Mouse (Mus musculus): ENCODE data around the gene Mki67. TPM values are rescaled to one million over a fixed set of nuclear protein-coding genes. Genes with fewer than 3 reads are reported as not detected.

The Mki67 gene
- polyA plus RNA-seq, 1 experiment from 2014 or later: 59.4 TPM

DNA sequence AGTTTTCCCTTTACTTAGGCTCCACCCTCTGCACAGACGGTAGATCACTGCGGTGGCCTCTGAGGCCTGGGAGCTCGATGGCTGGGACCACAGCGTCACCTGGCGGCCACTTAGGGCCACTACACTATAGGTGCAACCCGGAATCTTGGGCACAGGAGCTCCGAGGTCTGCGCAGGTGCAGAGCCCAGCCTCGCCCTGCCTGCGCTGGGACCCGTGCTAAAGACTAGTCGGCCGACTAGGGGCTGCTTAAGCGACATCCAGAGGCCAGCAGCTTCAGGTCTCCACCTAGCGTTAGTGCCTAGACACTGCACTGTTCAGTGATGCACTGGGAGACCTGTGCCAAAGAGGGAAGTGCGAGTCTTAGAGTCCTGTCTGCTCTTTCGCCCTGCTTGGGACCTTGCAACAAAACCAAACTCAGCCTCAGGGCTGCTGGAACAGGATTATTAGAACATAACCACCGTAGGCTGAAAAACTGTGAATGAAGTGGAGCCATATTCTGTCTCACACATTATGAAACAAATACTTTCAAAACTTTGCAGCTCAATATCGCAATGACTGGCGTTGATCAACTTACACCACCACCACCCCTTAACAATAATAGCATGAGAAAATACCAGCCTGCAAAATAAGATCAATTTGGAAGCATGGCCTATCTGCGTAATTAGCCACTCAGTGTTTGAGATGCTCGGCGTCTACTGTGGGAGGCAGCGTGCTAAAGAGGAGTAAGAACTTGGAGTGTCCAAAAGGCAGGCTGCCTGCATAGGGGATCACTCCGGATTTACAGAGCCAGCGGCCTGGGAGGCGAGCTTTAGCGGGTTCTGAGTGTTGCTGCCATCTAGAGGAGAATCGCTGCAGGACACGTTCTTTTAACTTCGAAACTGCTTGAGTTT lies 19.8 kb upstream of the Mki67 start:
- Histone ChIP-seq H3K4me3 (peak overlapping the region; percentile 22), H3K27me3 (no peaks in the 10 kb centered on the region), H3K27ac (peak overlapping the region; percentile 67), H3K9ac (0 out of 2 replicates have a peak overlapping the region, but pooled peaks have one; percentile 10), H3K9me3 (no peaks in the 10 kb centered on the region), H3K4me2 (peak overlapping the region; percentile 52), H3K4me1 (peaks cover 15% of the 10 kb centered on the region), H3K36me3 (no peaks in the 10 kb centered on the region)
- peak; percentile 96 for ATAC-seq (ENCODE audit: borderline replicate concordance, extremely low read depth, low FRiP score, low TSS enrichment)
- 18% methylated on average over 31 of the region's 31 CpGs for WGBS

DNA sequence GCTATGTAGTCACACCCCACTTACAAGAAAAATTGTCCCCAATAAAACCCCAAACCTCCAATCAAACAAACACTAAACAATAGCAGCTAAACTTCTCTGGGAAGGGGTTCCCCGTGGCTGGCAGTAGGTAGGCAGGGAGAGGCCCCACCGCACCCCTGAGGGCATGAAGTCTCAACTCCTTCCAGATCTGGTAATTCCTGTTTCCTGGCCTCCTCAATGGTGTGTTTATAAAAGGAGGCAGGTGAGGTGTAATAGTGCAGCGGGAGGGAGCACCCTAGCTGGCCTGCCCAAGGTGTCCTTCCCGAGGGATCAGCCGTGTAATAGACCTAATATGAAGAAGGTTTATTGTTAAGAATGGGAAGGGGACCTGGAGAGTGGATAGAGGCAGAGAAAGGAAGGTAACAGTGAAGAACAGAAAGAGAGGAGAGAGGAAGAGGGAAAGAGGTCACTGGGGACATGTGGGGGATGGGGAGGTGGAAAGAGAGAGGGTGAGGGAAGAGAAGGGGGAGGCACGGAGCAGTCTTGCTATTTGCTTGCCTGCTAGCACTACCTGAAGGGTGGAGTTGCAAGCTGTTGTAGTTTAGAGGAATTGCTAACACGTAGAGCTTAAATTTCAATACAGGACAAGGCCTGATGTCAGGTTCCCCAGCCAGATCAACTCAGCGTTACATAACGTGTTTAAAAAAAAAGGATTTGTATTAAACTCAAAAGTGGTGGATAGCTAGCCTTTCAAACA lies 18.9 kb upstream of the Mki67 start:
- H3K4me2 ChIP-seq: peak overlapping the region; percentile 52
- H3K27me3 ChIP-seq: no peaks in the 10 kb centered on the region
- H3K27ac ChIP-seq: peak overlapping the region; percentile 67
- H3K36me3 ChIP-seq: no peaks in the 10 kb centered on the region
- H3K4me1 ChIP-seq: peaks cover 15% of the 10 kb centered on the region
- H3K9me3 ChIP-seq: no peaks in the 10 kb centered on the region
- H3K4me3 ChIP-seq: no peak overlapping the region
- 56% methylated on average over 9 of the region's 9 CpGs for WGBS
- ATAC-seq (ENCODE audit: borderline replicate concordance, extremely low read depth, low FRiP score, low TSS enrichment): 0 out of 2 replicates have a peak, but pooled peaks have one; percentile 46
- H3K9ac ChIP-seq: no peak overlapping the region

DNA sequence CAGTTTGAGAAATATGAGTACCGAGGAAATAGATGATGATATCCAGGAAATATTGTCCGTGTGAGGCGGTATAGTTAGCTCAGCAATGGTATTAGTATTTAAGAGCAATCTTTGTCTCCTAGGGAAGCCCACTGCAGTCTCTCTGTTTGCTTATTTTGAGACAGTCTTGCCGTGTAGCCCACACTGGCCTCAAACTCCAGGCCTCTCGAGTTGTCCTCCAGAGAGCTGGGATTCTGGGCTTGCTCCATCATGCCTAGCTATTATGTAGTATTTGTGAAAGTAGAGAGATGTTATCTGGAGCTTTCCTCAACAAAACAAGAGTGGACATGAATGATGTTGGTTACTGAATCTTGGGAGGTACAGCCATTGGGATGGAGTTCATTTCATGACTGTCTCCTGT lies 18.2 kb upstream of the Mki67 start:
- Histone ChIP-seq H3K4me1 (peaks cover 15% of the 10 kb centered on the region), H3K9me3 (no peaks in the 10 kb centered on the region), H3K36me3 (no peaks in the 10 kb centered on the region), H3K4me3 (no peak overlapping the region), H3K27me3 (no peaks in the 10 kb centered on the region), H3K27ac (no peak overlapping the region), H3K4me2 (no peak overlapping the region), H3K9ac (no peak overlapping the region)
- ATAC-seq (ENCODE audit: borderline replicate concordance, extremely low read depth, low FRiP score, low TSS enrichment): no peak
- WGBS: 82% methylated on average over 5 of the region's 5 CpGs

DNA sequence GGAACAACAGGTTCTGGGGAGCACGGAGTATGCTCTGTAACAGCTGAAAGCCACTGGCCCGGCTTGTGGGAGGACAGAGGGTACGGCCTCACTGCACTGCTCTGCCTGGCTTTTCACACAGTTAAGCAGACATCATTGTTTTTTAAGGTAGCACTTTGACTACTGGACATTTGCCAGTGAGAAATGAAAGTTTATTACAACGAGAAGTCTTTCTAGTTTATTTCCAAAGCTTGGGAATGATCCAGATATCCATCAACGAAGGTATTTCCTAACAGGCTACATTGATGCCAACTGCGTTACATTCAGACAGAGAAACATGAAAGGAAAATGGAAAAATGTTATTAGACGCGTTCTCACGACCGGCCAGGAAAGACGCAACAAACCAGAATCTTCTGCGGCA lies 11.9 kb upstream of the Mki67 start:
- Histone ChIP-seq H3K36me3 (no peaks in the 10 kb centered on the region), H3K27me3 (no peaks in the 10 kb centered on the region), H3K9ac (no peak overlapping the region), H3K9me3 (no peaks in the 10 kb centered on the region), H3K4me1 (peaks cover 17% of the 10 kb centered on the region), H3K4me3 (no peak overlapping the region), H3K4me2 (no peak overlapping the region), H3K27ac (no peak overlapping the region)
- WGBS: 75% methylated on average over 12 of the region's 12 CpGs
- no peak for ATAC-seq (ENCODE audit: borderline replicate concordance, extremely low read depth, low FRiP score, low TSS enrichment)

DNA sequence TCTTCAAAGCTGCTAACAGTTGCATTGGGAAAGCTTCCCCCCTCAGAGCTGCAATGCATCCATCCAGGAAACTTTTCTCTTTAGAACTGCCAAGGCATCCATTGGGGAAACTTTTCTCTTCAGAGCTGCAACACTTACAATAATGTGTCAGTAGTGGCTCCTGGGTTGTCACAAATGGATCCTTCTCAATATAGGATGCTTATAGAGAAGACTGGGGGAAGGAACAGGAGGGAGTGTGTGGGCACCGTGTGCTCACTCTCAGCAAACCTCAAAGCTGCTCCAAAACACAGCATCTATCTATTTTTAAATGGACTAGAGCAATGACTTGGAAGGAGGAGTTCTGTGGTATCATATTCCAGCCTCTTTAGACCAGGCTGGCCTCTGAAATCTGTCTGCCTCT lies 10.5 kb upstream of the Mki67 start:
- H3K36me3 ChIP-seq: no peaks in the 10 kb centered on the region
- H3K4me1 ChIP-seq: peaks cover 17% of the 10 kb centered on the region
- H3K9ac ChIP-seq: no peak overlapping the region
- H3K4me2 ChIP-seq: no peak overlapping the region
- no peaks in the 10 kb centered on the region for H3K9me3 ChIP-seq
- 77% methylated on average over 1 of the region's 1 CpGs for WGBS
- H3K27ac ChIP-seq: no peak overlapping the region
- H3K4me3 ChIP-seq: no peak overlapping the region
- H3K27me3 ChIP-seq: no peaks in the 10 kb centered on the region
- no peak for ATAC-seq (ENCODE audit: borderline replicate concordance, extremely low read depth, low FRiP score, low TSS enrichment)

DNA sequence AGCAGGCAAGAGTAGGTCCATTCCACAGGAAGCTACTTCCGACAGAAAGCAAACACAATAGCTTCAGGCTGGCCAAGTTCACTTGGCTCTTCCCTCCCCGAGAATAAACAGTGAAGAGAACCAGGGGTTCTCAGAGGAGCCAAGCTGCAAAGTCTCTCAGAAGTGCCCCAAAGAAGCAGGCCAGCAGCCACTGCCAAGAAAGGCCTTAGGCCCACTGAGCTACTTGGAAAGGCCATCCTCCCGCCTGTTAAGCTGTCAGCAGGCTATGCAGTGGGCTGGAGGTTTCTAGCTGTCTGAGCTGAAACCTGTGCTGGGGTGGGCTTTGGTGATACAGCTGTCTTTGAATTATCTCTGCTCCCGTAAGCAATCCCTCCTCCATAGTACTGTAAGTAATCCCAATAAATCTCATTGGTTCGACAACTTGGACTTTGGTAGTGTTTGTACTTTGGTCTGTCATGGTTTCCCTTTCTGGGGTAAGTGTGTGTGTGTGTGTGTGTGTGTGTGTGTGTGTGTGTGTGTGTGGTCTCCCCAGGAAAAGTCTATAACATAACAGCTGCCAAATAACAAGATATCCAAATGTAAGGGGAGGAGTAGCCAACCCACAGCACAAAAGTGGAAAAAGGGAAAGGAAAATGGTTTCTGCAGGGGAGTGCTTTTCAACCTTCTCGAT lies 7.6 kb upstream of the Mki67 start:
- no peak overlapping the region for H3K4me3 ChIP-seq
- peak; percentile 53; the same call in 1 of the 2 replicates for ATAC-seq (ENCODE audit: borderline replicate concordance, extremely low read depth, low FRiP score, low TSS enrichment)
- 26% methylated on average over 6 of the region's 6 CpGs for WGBS
- no peaks in the 10 kb centered on the region for H3K27me3 ChIP-seq
- H3K9ac ChIP-seq: peak overlapping the region; percentile 21; the same call in 1 of the 2 replicates
- no peaks in the 10 kb centered on the region for H3K9me3 ChIP-seq
- H3K4me1 ChIP-seq: peaks cover 17% of the 10 kb centered on the region
- no peaks in the 10 kb centered on the region for H3K36me3 ChIP-seq
- peak overlapping the region; percentile 77 for H3K27ac ChIP-seq
- no peak overlapping the region for H3K4me2 ChIP-seq

DNA sequence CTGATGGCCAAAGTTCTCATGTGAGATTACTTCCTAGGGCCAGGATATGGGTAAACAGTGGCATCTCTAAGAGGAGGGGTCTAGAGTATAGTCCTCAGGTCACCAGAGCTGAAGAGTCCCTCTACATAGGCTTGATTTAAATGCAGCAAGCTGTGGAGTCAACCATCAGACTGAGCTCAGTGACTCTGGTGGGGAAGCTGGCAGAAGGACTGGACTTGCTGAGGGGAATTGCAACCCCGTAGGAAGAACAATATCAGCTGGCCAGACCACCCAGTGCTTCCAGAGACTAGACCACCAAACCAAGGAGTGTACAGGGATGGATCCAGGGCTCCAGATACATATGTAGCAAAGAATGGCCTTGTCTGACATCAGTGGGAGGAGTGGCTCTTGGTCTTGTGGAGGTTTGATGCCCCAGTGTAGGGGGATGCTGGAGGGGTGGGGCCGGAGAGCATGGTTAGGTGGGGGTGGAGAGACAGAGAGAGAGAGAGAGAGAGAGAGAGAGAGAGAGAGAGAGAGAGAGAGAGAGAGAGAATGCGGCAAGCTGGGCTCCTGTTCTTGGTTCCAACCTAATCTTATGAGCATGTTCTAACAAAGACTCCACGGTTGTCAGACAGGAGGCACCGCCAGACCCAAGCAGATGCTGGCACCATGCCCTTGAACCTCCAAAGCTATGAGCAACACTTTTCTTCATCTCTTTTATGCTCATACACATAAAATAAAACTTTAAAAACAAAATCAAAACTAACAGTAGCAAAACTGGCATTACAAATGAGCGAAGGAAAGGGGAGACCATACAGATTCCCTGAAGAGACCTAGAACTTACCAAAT lies 6.1 kb upstream of the Mki67 start:
- no peak overlapping the region for H3K9ac ChIP-seq

DNA sequence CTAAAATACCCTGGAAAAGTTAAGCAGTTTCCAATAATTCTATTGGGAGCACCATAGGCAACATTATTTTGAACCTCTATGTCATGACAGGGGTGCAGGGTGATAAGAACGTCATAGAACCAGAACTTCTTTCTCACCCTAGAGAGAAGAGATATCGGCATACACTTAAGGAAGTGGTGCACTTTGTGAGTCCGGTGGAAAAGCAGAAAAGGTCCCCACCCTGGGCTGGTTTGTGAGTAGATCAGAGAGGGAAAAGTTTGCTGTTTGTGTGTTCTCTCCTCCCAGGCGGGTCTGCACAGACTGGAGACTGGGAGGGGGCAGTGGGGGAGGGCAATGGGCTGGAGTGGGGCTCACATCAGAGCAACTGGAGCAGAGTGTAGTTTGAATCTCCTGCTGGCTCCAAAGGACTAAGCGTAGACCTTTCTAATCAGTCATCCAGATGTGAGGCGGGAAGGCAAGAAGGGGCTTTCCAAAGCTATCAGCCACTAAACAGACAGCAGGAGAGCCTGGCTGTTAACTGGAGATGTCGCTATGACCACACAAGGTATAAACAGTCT lies 5.4 kb upstream of the Mki67 start:
- H3K4me3 ChIP-seq: no peak overlapping the region
- H3K9me3 ChIP-seq: no peaks in the 10 kb centered on the region
- 59% methylated on average over 7 of the region's 7 CpGs for WGBS
- no peaks in the 10 kb centered on the region for H3K36me3 ChIP-seq
- no peak overlapping the region for H3K9ac ChIP-seq
- no peak overlapping the region for H3K4me2 ChIP-seq
- H3K27me3 ChIP-seq: no peaks in the 10 kb centered on the region
- peak; percentile 47; the same call in 1 of the 2 replicates for ATAC-seq (ENCODE audit: borderline replicate concordance, extremely low read depth, low FRiP score, low TSS enrichment)
- H3K27ac ChIP-seq: no peak overlapping the region
- peaks cover 25% of the 10 kb centered on the region for H3K4me1 ChIP-seq

More for the DNA sequence above, 6.1 kb upstream of the Mki67 start:
- Histone ChIP-seq H3K4me1 (peaks cover 19% of the 10 kb centered on the region), H3K36me3 (no peaks in the 10 kb centered on the region), H3K27ac (0 out of 2 replicates have a peak overlapping the region, but pooled peaks have one; percentile 37), H3K27me3 (no peaks in the 10 kb centered on the region), H3K4me2 (no peak overlapping the region), H3K9me3 (no peaks in the 10 kb centered on the region), H3K4me3 (no peak overlapping the region)
- 63% methylated on average over 6 of the region's 6 CpGs for WGBS
- ATAC-seq (ENCODE audit: borderline replicate concordance, extremely low read depth, low FRiP score, low TSS enrichment): no peak

DNA sequence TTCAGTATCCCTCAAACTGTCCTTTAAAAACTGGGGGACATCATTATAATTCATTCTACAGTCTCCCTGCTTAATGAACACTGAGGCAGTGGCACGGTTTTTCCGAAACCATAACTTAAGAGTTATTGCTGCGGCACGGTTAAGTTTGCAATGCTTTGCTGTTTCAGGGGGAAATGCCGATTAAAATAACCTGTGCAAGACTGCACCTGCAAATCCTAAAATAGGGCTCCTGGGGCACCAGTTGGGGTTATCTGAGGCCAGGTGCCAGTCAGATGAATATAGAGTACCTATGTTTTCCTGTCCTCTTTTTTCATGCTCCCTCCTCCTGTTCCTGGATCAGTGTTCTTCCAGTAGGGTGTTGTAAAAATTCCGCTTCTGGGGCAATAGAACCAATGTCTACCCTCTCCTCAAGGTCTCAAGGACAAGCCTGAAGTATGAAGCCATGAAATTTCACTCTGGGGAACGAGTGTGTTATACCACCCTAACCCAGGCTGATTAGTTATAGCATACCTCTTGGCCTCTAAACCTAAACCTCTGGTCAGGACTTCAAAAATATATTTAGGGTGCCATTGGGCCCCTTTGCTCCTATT lies 902 bp upstream of the Mki67 start:
- Histone ChIP-seq H3K4me2 (peak overlapping the region; percentile 62), H3K27me3 (no peaks in the 10 kb centered on the region), H3K4me3 (peak overlapping the region; percentile 83), H3K9ac (peak overlapping the region; percentile 21), H3K4me1 (peaks cover 27% of the 10 kb centered on the region), H3K9me3 (no peaks in the 10 kb centered on the region), H3K27ac (0 out of 2 replicates have a peak overlapping the region, but pooled peaks have one; percentile 33), H3K36me3 (no peaks in the 10 kb centered on the region)
- WGBS: 54% methylated on average over 7 of the region's 7 CpGs
- ATAC-seq (ENCODE audit: borderline replicate concordance, extremely low read depth, low FRiP score, low TSS enrichment): no peak

DNA sequence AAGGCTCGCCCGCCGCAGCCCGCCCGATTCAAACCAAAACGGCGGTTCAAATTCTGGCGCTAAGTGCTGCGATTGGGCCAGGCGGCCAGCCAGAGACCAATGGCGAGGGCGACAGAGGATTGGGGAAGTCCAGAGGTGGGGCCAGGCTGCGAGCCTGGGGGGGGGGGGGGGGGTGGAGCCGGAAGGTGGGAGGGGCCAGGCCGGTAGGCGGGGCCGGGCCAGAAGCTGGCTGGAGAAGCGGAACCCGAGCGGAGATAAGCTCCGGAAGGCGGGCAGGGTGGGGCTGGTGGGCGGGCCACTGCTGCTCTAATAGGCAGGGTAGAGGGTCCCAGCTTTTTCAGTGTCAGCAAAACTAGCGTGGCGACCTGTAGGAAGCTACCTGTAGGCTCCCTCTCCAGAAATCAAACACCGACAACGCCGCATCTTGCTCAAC lies 300 bp upstream of the Mki67 start:
- 0% methylated on average over 22 of the region's 28 CpGs for WGBS
- ATAC-seq (ENCODE audit: borderline replicate concordance, extremely low read depth, low FRiP score, low TSS enrichment): peak; percentile 97

More for the DNA sequence above, 300 bp upstream of the Mki67 start:
- H3K9me3 ChIP-seq: no peaks in the 10 kb centered on the region
- peak overlapping the region; percentile 83 for H3K4me3 ChIP-seq
- peak overlapping the region; percentile 63 for H3K4me2 ChIP-seq
- no peaks in the 10 kb centered on the region for H3K36me3 ChIP-seq
- H3K27ac ChIP-seq: 0 out of 2 replicates have a peak overlapping the region, but pooled peaks have one; percentile 33
- H3K4me1 ChIP-seq: peaks cover 28% of the 10 kb centered on the region
- peak overlapping the region; percentile 90 for H3K9ac ChIP-seq
- H3K27me3 ChIP-seq: no peaks in the 10 kb centered on the region
